Mouse (Mus musculus): ENCODE data around the gene Kazn. TPM values are rescaled to one million over a fixed set of nuclear protein-coding genes. Genes with fewer than 3 reads are reported as not detected.

The Kazn gene
- polyA plus RNA-seq, 1 experiment from 2014 or later, result 16.4 TPM

DNA sequence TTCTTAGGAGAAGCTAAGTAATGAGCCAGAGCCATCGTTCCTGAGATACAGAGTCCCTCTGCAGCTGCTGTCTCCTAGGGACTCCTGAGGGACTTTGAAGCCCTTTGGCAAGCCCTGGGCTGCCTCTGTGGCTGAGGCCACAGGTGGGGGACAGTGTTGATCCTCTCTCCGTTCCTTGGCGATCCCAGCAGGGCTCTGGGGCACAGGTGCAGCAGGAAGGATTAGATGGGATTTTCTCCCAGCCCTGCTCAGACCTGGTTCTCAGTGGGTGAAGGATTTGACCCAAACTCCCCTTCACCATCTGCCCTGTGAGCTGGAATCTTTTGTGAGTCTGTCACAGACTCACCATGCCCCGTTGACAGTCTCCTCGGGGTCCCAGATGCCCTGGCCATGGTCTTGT lies 7.5 kb upstream of the Kazn start:
- no peaks in the 10 kb centered on the region for H3K27me3 ChIP-seq (ENCODE audit: insufficient read depth, low read length)
- H3K4me2 ChIP-seq (ENCODE audit: low read length), result no peak overlapping the region
- TF ChIP-seq CTCF (IDR thresholded peaks at IDR 0.05; ENCODE audit: low read depth), result no peak
- no peaks in the 10 kb centered on the region for H3K36me3 ChIP-seq (ENCODE audit: insufficient read depth, low read length)
- H3K9ac ChIP-seq (ENCODE audit: low read depth, low read length), result no peak overlapping the region
- no peaks in the 10 kb centered on the region for H3K9me3 ChIP-seq (replicated peaks; ENCODE audit: low read length)
- H3K27ac ChIP-seq, result no peak overlapping the region
- no peak for ATAC-seq (replicated peaks; ENCODE audit: low FRiP score, low read depth)
- H3K4me1 ChIP-seq (replicated peaks; ENCODE audit: insufficient read depth, low read length), result 0 out of 2 replicates have a peak, but pooled peaks cover 3% of the 10 kb centered on the region
- DNase-seq (ENCODE audit: low spot score), result no peak
- 49% methylated on average over 5 of the region's 5 CpGs for WGBS
- H3K4me3 ChIP-seq (replicated peaks; ENCODE audit: low read depth, low read length), result no peak overlapping the region

DNA sequence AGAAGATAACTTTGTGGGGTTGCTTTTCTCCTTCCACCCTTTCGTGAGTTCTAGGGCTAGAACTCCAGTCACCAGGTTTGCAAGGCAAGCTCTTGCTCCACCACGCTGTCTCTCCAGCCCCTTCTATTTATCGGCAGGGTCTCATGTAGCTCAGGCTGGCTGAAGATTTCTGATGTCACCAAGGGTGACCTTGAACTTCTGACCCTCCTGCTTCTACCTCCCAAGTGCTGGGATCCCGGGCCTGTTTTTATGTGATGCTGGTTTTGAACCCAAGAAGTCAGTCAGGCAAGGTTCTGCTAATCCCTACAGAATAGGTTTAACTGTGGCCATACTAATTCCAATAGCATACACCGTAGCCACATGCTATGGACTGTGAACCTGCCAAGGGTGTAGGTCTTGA lies 5.4 kb upstream of the Kazn start:
- H3K9me3 ChIP-seq (replicated peaks; ENCODE audit: low read length), result no peaks in the 10 kb centered on the region
- ATAC-seq (replicated peaks; ENCODE audit: low FRiP score, low read depth) (no peak), DNase-seq (ENCODE audit: low spot score) (no peak)
- no peaks in the 10 kb centered on the region for H3K27me3 ChIP-seq (ENCODE audit: insufficient read depth, low read length)
- H3K4me2 ChIP-seq (ENCODE audit: low read length), result no peak overlapping the region
- no peak for TF ChIP-seq CTCF (IDR thresholded peaks at IDR 0.05; ENCODE audit: low read depth)
- WGBS, result 83% methylated on average over 5 of the region's 5 CpGs
- no peak overlapping the region for H3K9ac ChIP-seq (ENCODE audit: low read depth, low read length)
- H3K27ac ChIP-seq, result no peak overlapping the region
- no peaks in the 10 kb centered on the region for H3K36me3 ChIP-seq (ENCODE audit: insufficient read depth, low read length)
- no peak overlapping the region for H3K4me3 ChIP-seq (replicated peaks; ENCODE audit: low read depth, low read length)
- H3K4me1 ChIP-seq (replicated peaks; ENCODE audit: insufficient read depth, low read length), result 0 out of 2 replicates have a peak, but pooled peaks cover 5% of the 10 kb centered on the region

DNA sequence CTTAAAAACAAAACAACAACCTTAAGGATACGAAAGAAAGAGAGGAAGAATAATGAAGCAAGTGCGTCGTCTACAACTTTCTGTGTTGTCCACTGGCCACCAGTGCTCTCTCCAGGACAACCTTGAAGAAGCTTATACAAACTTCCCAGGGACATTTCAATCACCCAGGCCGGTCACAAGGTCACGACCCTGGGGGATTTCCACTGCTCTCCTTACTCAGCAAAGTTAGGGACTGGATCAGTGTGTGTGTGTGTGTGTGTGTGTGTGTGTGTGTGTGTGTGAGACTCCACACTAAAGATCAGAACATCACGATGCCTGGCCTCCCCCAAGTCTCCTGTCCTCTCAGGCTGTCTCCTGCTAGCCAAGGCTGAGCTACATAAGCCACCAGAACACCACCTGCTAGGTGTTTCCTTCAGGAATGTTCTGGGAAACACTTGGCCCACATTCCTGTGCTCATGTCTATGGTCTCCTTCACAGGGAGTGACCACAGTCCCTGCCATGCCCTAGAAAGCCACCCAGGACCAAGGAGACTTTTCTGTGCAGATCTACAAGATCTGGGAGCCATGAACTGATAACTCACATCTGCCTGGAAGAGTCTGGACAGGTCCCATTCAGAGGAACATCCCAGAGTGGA lies 3.7 kb upstream of the Kazn start:
- Histone ChIP-seq H3K9me3 (replicated peaks; ENCODE audit: low read length) (no peaks in the 10 kb centered on the region), H3K4me2 (ENCODE audit: low read length) (no peak overlapping the region), H3K27ac (no peak overlapping the region), H3K36me3 (ENCODE audit: insufficient read depth, low read length) (no peaks in the 10 kb centered on the region), H3K4me3 (replicated peaks; ENCODE audit: low read depth, low read length) (no peak overlapping the region), H3K27me3 (ENCODE audit: insufficient read depth, low read length) (no peaks in the 10 kb centered on the region), H3K9ac (ENCODE audit: low read depth, low read length) (no peak overlapping the region), H3K4me1 (replicated peaks; ENCODE audit: insufficient read depth, low read length) (peaks cover 14% of the 10 kb centered on the region; the same call in 1 of the 2 replicates)
- no peak for ATAC-seq (replicated peaks; ENCODE audit: low FRiP score, low read depth)
- 85% methylated on average over 6 of the region's 6 CpGs for WGBS
- DNase-seq (ENCODE audit: low spot score), result no peak
- no peak for TF ChIP-seq CTCF (IDR thresholded peaks at IDR 0.05; ENCODE audit: low read depth)

DNA sequence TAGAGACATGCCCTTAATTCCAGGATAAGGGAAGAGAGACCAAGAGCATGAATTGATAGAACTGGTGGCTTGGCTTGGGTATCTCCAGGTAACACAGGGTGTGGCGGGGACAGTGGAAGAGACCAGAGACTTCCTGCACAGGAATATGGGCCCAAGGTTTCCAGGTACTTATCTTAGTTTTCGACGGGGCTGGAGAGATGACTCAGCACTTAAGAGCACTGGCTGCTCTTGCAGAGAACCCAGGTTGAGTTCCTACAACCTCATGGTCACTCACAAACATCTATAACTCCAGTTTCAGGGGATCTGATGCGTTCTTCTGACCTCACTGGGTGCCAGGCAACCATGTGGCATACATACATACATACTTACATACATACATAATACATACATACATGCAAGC lies 3.0 kb upstream of the Kazn start:
- no peak for ATAC-seq (replicated peaks; ENCODE audit: low FRiP score, low read depth)
- no peaks in the 10 kb centered on the region for H3K27me3 ChIP-seq (ENCODE audit: insufficient read depth, low read length)
- no peaks in the 10 kb centered on the region for H3K9me3 ChIP-seq (replicated peaks; ENCODE audit: low read length)
- 84% methylated on average over 4 of the region's 4 CpGs for WGBS
- no peak overlapping the region for H3K4me2 ChIP-seq (ENCODE audit: low read length)
- no peak for DNase-seq (ENCODE audit: low spot score)
- peaks cover 20% of the 10 kb centered on the region for H3K4me1 ChIP-seq (replicated peaks; ENCODE audit: insufficient read depth, low read length)
- no peak overlapping the region for H3K9ac ChIP-seq (ENCODE audit: low read depth, low read length)
- H3K27ac ChIP-seq, result no peak overlapping the region
- H3K36me3 ChIP-seq (ENCODE audit: insufficient read depth, low read length), result no peaks in the 10 kb centered on the region
- H3K4me3 ChIP-seq (replicated peaks; ENCODE audit: low read depth, low read length), result no peak overlapping the region
- no peak for TF ChIP-seq CTCF (IDR thresholded peaks at IDR 0.05; ENCODE audit: low read depth)

DNA sequence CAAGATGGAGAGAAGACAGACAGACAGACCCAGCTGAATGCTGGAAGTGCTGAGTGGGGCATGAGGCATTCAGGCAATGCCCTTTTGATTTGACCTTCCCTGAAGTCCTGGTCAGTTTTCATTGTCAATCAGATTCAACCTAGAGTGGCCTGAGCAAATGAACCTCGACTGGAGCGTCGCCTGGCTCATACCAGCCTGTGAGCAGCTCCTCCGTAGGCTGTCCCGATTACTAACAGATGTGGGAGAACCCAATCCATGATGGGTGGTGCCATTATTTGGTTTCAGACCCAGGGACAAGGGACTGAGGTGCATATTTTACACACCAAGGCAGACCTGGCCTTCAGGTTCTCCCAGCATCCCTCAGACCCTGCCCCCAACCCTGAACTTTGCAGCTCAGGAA lies 1.7 kb upstream of the Kazn start:
- WGBS, result 54% methylated on average over 5 of the region's 5 CpGs
- no peak overlapping the region for H3K4me2 ChIP-seq (ENCODE audit: low read length)
- H3K27ac ChIP-seq, result no peak overlapping the region; the same call in 1 of the 2 replicates
- ATAC-seq (replicated peaks; ENCODE audit: low FRiP score, low read depth) (no peak), DNase-seq (ENCODE audit: low spot score) (no peak)
- H3K36me3 ChIP-seq (ENCODE audit: insufficient read depth, low read length), result no peaks in the 10 kb centered on the region
- TF ChIP-seq CTCF (IDR thresholded peaks at IDR 0.05; ENCODE audit: low read depth), result no peak
- peaks cover 17% of the 10 kb centered on the region for H3K4me1 ChIP-seq (replicated peaks; ENCODE audit: insufficient read depth, low read length)
- H3K9ac ChIP-seq (ENCODE audit: low read depth, low read length), result no peak overlapping the region
- no peaks in the 10 kb centered on the region for H3K27me3 ChIP-seq (ENCODE audit: insufficient read depth, low read length)
- no peak overlapping the region for H3K4me3 ChIP-seq (replicated peaks; ENCODE audit: low read depth, low read length)
- no peaks in the 10 kb centered on the region for H3K9me3 ChIP-seq (replicated peaks; ENCODE audit: low read length)

DNA sequence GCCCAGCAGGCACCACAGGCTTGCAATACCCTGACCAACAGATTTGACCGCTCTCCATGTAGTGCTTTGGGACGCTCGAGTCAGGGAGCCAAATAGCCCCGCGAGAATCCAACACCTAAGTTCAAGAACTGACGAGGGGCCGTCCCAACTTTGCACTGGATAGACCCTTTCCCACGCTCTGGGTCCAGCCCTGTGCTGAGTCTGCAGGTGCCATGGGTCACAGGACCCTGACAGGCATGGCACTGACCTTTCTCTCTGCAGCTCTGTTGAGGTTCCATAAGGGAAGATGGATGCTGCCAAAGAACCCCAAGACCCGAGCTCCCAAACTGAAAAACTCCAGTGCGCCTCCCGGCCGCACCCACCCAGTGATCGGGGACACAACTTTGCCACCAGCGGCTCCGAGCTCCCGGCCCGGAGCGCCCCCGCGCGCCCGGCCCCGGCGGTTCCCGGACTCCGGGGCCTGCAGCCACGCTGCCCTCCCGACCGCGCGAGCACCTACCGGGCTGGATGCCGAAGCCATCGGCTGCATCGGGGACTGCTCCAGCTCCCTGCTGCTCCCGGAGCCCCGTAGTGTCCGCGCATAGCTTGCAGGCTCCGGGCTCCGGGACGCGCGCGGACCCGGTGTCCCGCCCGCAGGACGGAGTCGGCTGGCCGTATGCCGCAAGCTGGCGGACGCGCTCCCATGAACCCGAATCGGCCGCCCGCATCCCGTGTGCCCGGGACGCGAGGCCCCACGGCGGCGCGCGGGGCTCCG lies 538 bp downstream of the Kazn start:
- Histone ChIP-seq H3K4me2 (ENCODE audit: low read length) (peak overlapping the region; percentile 76), H3K4me3 (replicated peaks; ENCODE audit: low read depth, low read length) (peak overlapping the region; percentile 67), H3K9ac (ENCODE audit: low read depth, low read length) (peak overlapping the region; percentile 72), H3K4me1 (replicated peaks; ENCODE audit: insufficient read depth, low read length) (peaks cover 20% of the 10 kb centered on the region), H3K36me3 (ENCODE audit: insufficient read depth, low read length) (no peaks in the 10 kb centered on the region), H3K9me3 (replicated peaks; ENCODE audit: low read length) (no peaks in the 10 kb centered on the region), H3K27me3 (ENCODE audit: insufficient read depth, low read length) (no peaks in the 10 kb centered on the region), H3K27ac (peak overlapping the region; percentile 78)
- under 1% methylated on average over 65 of the region's 69 CpGs for WGBS
- peak; percentile 30; the same call in 1 of the 2 replicates for TF ChIP-seq CTCF (IDR thresholded peaks at IDR 0.05; ENCODE audit: low read depth)
- ATAC-seq (replicated peaks; ENCODE audit: low FRiP score, low read depth) (peak; percentile 55), DNase-seq (ENCODE audit: low spot score) (peak; percentile 52)

Measured in kidney, postnatal 0 days (tissue).